Mouse (Mus musculus) CH12.LX (cell line): ENCODE measurements around the gene Arhgap31. TPM values are rescaled to one million over a fixed set of nuclear protein-coding genes. Genes with fewer than 3 reads are reported as not detected.

ENCODE experiments used
- DNase-seq: peaks from one replicate; pipeline ENCODE4 v3.0.0-alpha.2; 2013; ENCODE audit errors: extremely low read depth
- H3K27ac ChIP-seq: 2 replicates; pipeline ENCODE4 v1.5.1; 2012; ENCODE audit warnings: low read depth, mild to moderate bottlenecking, control low read depth, moderate library complexity; ENCODE audit not compliant: insufficient read depth
- H3K27me3 ChIP-seq: replicated peaks from 2 replicates; pipeline ENCODE3; 2012; ENCODE audit warnings: inconsistent platforms
- H3K36me3 ChIP-seq, 2 experiments: replicated peaks in 1 of 2; 2 replicates each; pipeline versions ENCODE3 to v1.6.1; 2012; ENCODE audit warnings: inconsistent platforms in 1 of 2, low read length in 1 of 2, mild to moderate bottlenecking in 1 of 2, mixed read lengths in 1 of 2, moderate library complexity in 1 of 2; ENCODE audit not compliant: control insufficient read depth in 1 of 2, insufficient read depth in 1 of 2
- H3K4me1 ChIP-seq, 2 experiments: 2 replicates each; pipeline ENCODE4 v1.6.1; 2012; ENCODE audit warnings: inconsistent platforms in 1 of 2, moderate library complexity in 1 of 2; ENCODE audit not compliant: insufficient read depth in 2 of 2, control insufficient read depth in 1 of 2
- H3K4me2 ChIP-seq: 2 replicates; pipeline ENCODE4 v1.6.1; 2012; ENCODE audit warnings: low read depth, mild to moderate bottlenecking, control low read depth; ENCODE audit not compliant: poor library complexity, insufficient read depth, severe bottlenecking
- H3K4me3 ChIP-seq, 3 experiments: fragments of 150-350 bp in 1 of 3; sonication (generic) in 1 of 3; replicated peaks in 1 of 3; 2 replicates each; pipeline versions ENCODE3 to v1.5.1; 2011 to 2012; ENCODE audit warnings: low read depth in 2 of 3, low read length in 2 of 3, mild to moderate bottlenecking in 2 of 3, moderate library complexity in 2 of 3, control low read depth in 1 of 3, improper control_type of control experiment in 1 of 3, inconsistent platforms in 1 of 3, mixed read lengths in 1 of 3; ENCODE audit not compliant: poor library complexity in 1 of 3
- H3K79me2 ChIP-seq: replicated peaks from 2 replicates; pipeline ENCODE4 v1.6.1; 2012; ENCODE audit warnings: mild to moderate bottlenecking, moderate library complexity; ENCODE audit not compliant: control insufficient read depth, poor library complexity, insufficient read depth, severe bottlenecking; ENCODE audit errors: extremely low read depth
- H3K9ac ChIP-seq: 2 replicates; pipeline ENCODE4 v1.6.1; 2012; ENCODE audit warnings: low read depth, mild to moderate bottlenecking, control low read depth, moderate library complexity; ENCODE audit not compliant: insufficient read depth
- H3K9me3 ChIP-seq: replicated peaks from 2 replicates; pipeline ENCODE3; 2012; ENCODE audit warnings: low read length, inconsistent platforms, mixed read lengths
- CHD1 ChIP-seq: IDR thresholded peaks from 2 replicates; pipeline ENCODE4 v1.6.1; 2012; ENCODE audit warnings: low read depth, low read length, improper control_type of control experiment, inconsistent platforms
- CHD2 ChIP-seq: IDR thresholded peaks from 2 replicates; pipeline ENCODE4 v1.6.1; 2011; ENCODE audit warnings: low read length, improper control_type of control experiment
- CTCF ChIP-seq, 2 experiments: IDR thresholded peaks in 1 of 2; conservative IDR thresholded peaks in 1 of 2; 2 replicates each; pipeline ENCODE4 v1.5.1; 2011 to 2012; ENCODE audit warnings: low read depth in 2 of 2, low read length in 2 of 2, improper control_type of control experiment in 1 of 2, inconsistent platforms in 1 of 2, mild to moderate bottlenecking in 1 of 2, moderate library complexity in 1 of 2
- E2F4 ChIP-seq: IDR thresholded peaks from 2 replicates; pipeline ENCODE4 v1.6.1; 2011; ENCODE audit warnings: low read depth, low read length, improper control_type of control experiment; ENCODE audit not compliant: insufficient replicate concordance
- ETS1 ChIP-seq: conservative IDR thresholded peaks from 2 replicates; pipeline ENCODE4 v1.6.1; 2012; ENCODE audit warnings: low read depth, mild to moderate bottlenecking, inconsistent platforms, low read length, improper control_type of control experiment, moderate library complexity
- HCFC1 ChIP-seq: IDR thresholded peaks from 2 replicates; pipeline ENCODE4 v1.6.1; 2012; ENCODE audit warnings: low read depth, mild to moderate bottlenecking, inconsistent platforms, low read length, improper control_type of control experiment
- IRF4 ChIP-seq: IDR thresholded peaks from 2 replicates; pipeline ENCODE4 v1.6.1; 2014; ENCODE audit warnings: low read depth, mild to moderate bottlenecking, inconsistent platforms, low read length, improper control_type of control experiment
- KAT2A ChIP-seq: IDR thresholded peaks from 2 replicates; pipeline ENCODE4 v1.6.1; 2012; ENCODE audit warnings: low read length, improper control_type of control experiment, inconsistent platforms; ENCODE audit not compliant: insufficient replicate concordance
- MAX ChIP-seq: IDR thresholded peaks from 2 replicates; pipeline ENCODE4 v1.6.1; 2011; ENCODE audit warnings: low read length, improper control_type of control experiment
- MAZ ChIP-seq: IDR thresholded peaks from 2 replicates; pipeline ENCODE4 v1.6.1; 2012; ENCODE audit warnings: low read depth, mild to moderate bottlenecking, inconsistent platforms, low read length, improper control_type of control experiment, moderate library complexity
- MYC ChIP-seq: IDR thresholded peaks from 2 replicates; pipeline ENCODE4 v1.6.1; 2011; ENCODE audit warnings: low read depth, mild to moderate bottlenecking, improper control_type of control experiment, low read length
- NELFE ChIP-seq: IDR thresholded peaks from 2 replicates; pipeline ENCODE4 v1.6.1; 2011; ENCODE audit warnings: low read depth, low read length, improper control_type of control experiment
- POLR2A ChIP-seq: IDR thresholded peaks from 2 replicates; pipeline ENCODE4 v1.6.1; 2011; ENCODE audit warnings: low read depth, mild to moderate bottlenecking, improper control_type of control experiment, low read length
- RAD21 ChIP-seq: IDR thresholded peaks from 2 replicates; pipeline ENCODE4 v1.6.1; 2011; ENCODE audit warnings: low read depth, mild to moderate bottlenecking, low read length, improper control_type of control experiment, moderate library complexity
- SMC3 ChIP-seq: IDR thresholded peaks from 2 replicates; pipeline ENCODE4 v1.6.1; 2011; ENCODE audit warnings: low read depth, low read length, improper control_type of control experiment
- TBP ChIP-seq: conservative IDR thresholded peaks from 2 replicates; pipeline ENCODE4 v1.6.1; 2011; ENCODE audit warnings: low read depth, low read length, improper control_type of control experiment
- TCF12 ChIP-seq: IDR thresholded peaks from 2 replicates; pipeline ENCODE4 v1.6.1; 2014; ENCODE audit warnings: low read depth, mild to moderate bottlenecking, inconsistent platforms, low read length, improper control_type of control experiment
- UBTF ChIP-seq: IDR thresholded peaks from 2 replicates; pipeline ENCODE4 v1.6.1; 2012; ENCODE audit warnings: low read depth, mild to moderate bottlenecking, inconsistent platforms, low read length, improper control_type of control experiment, moderate library complexity
- ZC3H11A ChIP-seq: IDR thresholded peaks from 2 replicates; pipeline ENCODE4 v1.6.1; 2012; ENCODE audit warnings: low read depth, mild to moderate bottlenecking, inconsistent platforms, low read length, improper control_type of control experiment
- ZKSCAN1 ChIP-seq: IDR thresholded peaks from 2 replicates; pipeline ENCODE4 v1.6.1; 2012; ENCODE audit warnings: low read depth, inconsistent platforms, low read length, improper control_type of control experiment, borderline replicate concordance
- ZMIZ1 ChIP-seq: IDR thresholded peaks from 2 replicates; pipeline ENCODE4 v1.6.1; 2012; ENCODE audit warnings: low read depth, mild to moderate bottlenecking, inconsistent platforms, low read length, improper control_type of control experiment
- dilution Hi-C: fragments of 300-500 bp; cut with MboI; formaldehyde crosslinking; loops from 2 replicates; pipeline ENCODE4 v1.14.3; 2020; ENCODE audit warnings: low sequenced_read_pairs; ENCODE audit not compliant: extremely low pct_unique_long_range_greater_than_20kb, extremely low pct_ligation_motif_present
- in situ Hi-C: fragments of 300-500 bp; cut with MboI; formaldehyde crosslinking; loops from 3 replicates; pipeline ENCODE4 v1.14.3; 2019; ENCODE audit warnings: low sequenced_read_pairs, low pct_ligation_motif_present, low pct_unique_long_range_greater_than_20kb, mixed read lengths
- polyA plus RNA-seq: library from polyadenylated mRNA; unstranded; fragments of >175 nt; gene quantifications from 2 replicates; pipeline ENCODE4 v1.2.1, GENCODE M21; 2012; ENCODE audit warnings: low read depth; ENCODE audit not compliant: insufficient read length
- total RNA-seq, 2 experiments: library from RNA; depleted of rRNA; stranded (reverse); fragments of 300-350 nt in 1 of 2; fragments of >200 nt in 1 of 2; gene quantifications; 2 replicates each; pipeline ENCODE4 v1.2.3; 2012 to 2014

Arhgap31 gene
- total and polyA plus RNA-seq, 3 experiments, result 0.15 to 2.0 (median 0.76) TPM

DNA sequence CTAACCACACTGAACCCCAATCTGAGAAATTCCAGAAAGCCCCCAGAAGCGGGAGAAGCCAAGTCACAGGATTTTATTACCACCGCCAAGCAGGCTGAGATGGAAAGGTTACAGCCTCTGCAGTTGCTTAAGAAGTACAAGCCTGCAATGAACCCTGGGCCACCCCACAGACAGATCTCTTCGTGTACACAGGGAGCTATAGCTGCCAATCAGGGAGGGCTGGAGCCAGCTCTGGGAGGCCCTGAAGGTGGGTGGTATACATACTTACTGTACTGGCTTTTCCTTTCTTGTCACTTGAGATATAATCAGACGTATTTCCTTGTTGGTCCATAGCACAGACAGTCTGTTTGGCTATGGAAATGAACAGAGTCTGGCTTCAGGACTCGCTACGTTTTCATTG is 37.7 kb upstream of the Arhgap31 start:
- in situ Hi-C loops, result no loop called here
- no peak for DNase-seq
- no peaks in the 10 kb centered on the region for H3K36me3 ChIP-seq

DNA sequence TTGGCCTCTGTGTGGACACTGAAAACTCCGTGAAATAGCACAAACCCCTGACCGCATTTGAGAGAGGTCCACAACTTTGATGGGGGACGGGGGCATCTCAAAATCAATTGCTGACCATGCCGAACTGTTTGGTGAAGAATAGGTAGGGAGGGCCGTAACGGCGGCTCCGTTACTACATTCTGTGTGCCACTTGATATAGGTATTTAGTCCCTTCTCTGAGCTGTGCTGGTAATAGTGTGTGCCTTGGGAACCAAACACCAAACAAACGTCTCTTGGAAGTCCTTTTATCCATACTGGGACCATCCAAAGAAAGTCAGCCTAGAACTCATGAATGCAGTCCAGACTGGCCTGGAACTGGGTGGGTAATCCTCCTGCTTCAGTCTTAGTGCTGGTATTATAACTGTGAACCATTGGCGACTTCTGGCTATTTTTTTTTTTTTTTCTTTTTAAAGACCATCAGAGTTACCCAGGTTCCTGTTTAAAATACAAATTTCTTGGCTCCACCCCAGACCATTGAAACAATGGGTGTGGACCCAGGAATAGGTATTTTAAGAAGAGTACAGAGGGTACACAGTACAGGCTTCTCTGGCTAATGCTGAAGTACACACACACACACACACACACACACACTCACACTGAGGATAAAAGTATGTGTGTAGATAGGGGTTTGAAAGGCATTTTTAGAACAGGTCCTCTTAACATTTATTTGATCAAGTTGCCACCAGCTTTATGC is 31.0 kb upstream of the Arhgap31 start:
- H3K4me2 ChIP-seq, result no peak overlapping the region
- no peak overlapping the region for H3K4me3 ChIP-seq
- H3K79me2 ChIP-seq, result no peaks in the 10 kb centered on the region
- H3K27ac ChIP-seq, result no peak overlapping the region
- H3K9ac ChIP-seq, result no peak overlapping the region
- dilution Hi-C loops (no loop called here), in situ Hi-C loops (no loop called here)
- no peaks in the 10 kb centered on the region for H3K36me3 ChIP-seq
- no peak for DNase-seq
- no peaks in the 10 kb centered on the region for H3K27me3 ChIP-seq
- no peaks in the 10 kb centered on the region for H3K4me1 ChIP-seq
- H3K9me3 ChIP-seq, result peaks cover 4% of the 10 kb centered on the region
- TF ChIP-seq MYC, result no peak
- TF ChIP-seq CTCF (conservative IDR thresholded peaks at IDR 0.05 in 1 of 2, IDR thresholded peaks at IDR 0.05 in 1 of 2; ENCODE audit: low read depth in 2 of 2, low read length in 2 of 2), result no peak
- TF ChIP-seq KAT2A, result no peak
- TF ChIP-seq IRF4, result no peak
- no peak for TF ChIP-seq NELFE
- TF ChIP-seq HCFC1, result no peak
- TF ChIP-seq MAZ, result no peak
- no peak for TF ChIP-seq MAX
- no peak for TF ChIP-seq TCF12
- TF ChIP-seq E2F4, result no peak

More for the DNA sequence above, 37.7 kb upstream of the Arhgap31 start:
- dilution Hi-C loops, result no loop called here
- Histone ChIP-seq H3K9me3 (no peaks in the 10 kb centered on the region), H3K4me1 (no peaks in the 10 kb centered on the region), H3K27ac (no peak overlapping the region), H3K4me3 (no peak overlapping the region), H3K79me2 (no peaks in the 10 kb centered on the region), H3K27me3 (no peaks in the 10 kb centered on the region), H3K9ac (no peak overlapping the region), H3K4me2 (no peak overlapping the region)
- TF ChIP-seq UBTF, result no peak
- TF ChIP-seq ZMIZ1, result no peak
- TF ChIP-seq CHD1, result no peak
- TF ChIP-seq NELFE, result no peak
- no peak for TF ChIP-seq ETS1
- TF ChIP-seq SMC3, result no peak
- TF ChIP-seq ZKSCAN1, result no peak
- TF ChIP-seq RAD21, result no peak
- TF ChIP-seq POLR2A, result no peak
- no peak for TF ChIP-seq ZC3H11A
- no peak for TF ChIP-seq TBP
- no peak for TF ChIP-seq CHD2
